Comparison of ENCODE assay signal across 11 mouse cellular contexts in the genomic region with DNA sequence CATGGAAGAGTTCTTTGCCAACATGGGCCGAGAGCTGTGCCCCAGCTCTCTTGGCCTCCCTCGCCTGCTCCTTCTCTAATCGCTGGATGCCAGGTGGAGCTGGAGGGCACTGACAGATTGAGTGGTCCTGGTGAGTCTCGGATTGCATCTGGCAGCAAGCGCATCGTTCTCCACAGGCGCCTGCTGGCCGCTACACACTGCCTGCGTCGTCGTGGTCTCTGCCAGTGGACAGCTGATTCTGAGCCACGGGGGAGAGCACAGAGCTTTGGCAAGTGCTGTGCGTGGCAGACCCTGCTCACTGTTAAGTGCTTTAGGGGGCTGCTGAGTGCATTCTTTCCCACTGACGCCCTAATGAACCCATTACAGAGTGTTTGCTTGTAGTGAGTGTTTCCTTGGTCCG. TPM values are rescaled to one million over a fixed set of nuclear protein-coding genes. Genes with fewer than 3 reads are reported as not detected.
DNase-seq lines count a peak whose midpoint lies in the region; ATAC-seq and TF ChIP-seq lines count a peak whose summit lies in the region.
"Had no signal": no experiment of that assay in that cellular context is flagged by ENCODE, and none has a peak within 500 bp of the region (broad histone marks: within the 10 kb centered on the region; RNA-seq: fewer than 3 reads in every experiment).

No protein-coding gene starts in this region.

- H3K4me3 ChIP-seq in layer of hippocampus, adult 2 months = peak overlapping the region; percentile 22
- H3K4me3 ChIP-seq in forebrain, postnatal 0 days (ENCODE audit: low read depth, low read length) = no peak overlapping the region
- H3K4me3 ChIP-seq in midbrain, postnatal 0 days (ENCODE audit: low read depth, low read length) = no peak overlapping the region
- H3K4me3 ChIP-seq: left cerebral cortex, adult 2 months; neural tube, embryonic 12.5 days had no signal

- no peak overlapping the region for H3K9ac ChIP-seq in forebrain, postnatal 0 days
- H3K9ac ChIP-seq in midbrain, postnatal 0 days (replicated peaks; ENCODE audit: low read length, poor library complexity, severe bottlenecking) = no peak overlapping the region
- H3K9ac ChIP-seq: neural tube, embryonic 12.5 days had no signal

- no peak for DNase-seq in layer of hippocampus, adult 2 months (ENCODE audit: low spot score in 2 of 2)
- no peak for DNase-seq in layer of hippocampus, adult 9-10 months (ENCODE audit: low spot score)
- DNase-seq in cerebellum, adult 9-10 months = peak; percentile 82
- peak; percentile 57 for DNase-seq in forebrain, postnatal 0 days
- DNase-seq in midbrain, postnatal 0 days (ENCODE audit: low spot score) = peak; percentile 90
- DNase-seq in frontal cortex, postnatal 14 days (ENCODE audit: low spot score in 2 of 2) = no peak
- DNase-seq in spleen, postnatal 4 days (ENCODE audit: low spot score in 2 of 2) = no peak
- DNase-seq in kidney, adult 8-10 months = no peak

- H3K9me3 ChIP-seq in forebrain, postnatal 0 days (ENCODE audit: low read length) = no peaks in the 10 kb centered on the region
- H3K9me3 ChIP-seq in midbrain, postnatal 0 days (ENCODE audit: low read length) = no peaks in the 10 kb centered on the region
- H3K9me3 ChIP-seq: neural tube, embryonic 12.5 days had no signal

- H3K4me2 ChIP-seq in forebrain, postnatal 0 days (ENCODE audit: low read depth) = no peak overlapping the region
- no peak overlapping the region for H3K4me2 ChIP-seq in midbrain, postnatal 0 days (ENCODE audit: low read depth, low read length, poor library complexity, severe bottlenecking)
- H3K4me2 ChIP-seq: neural tube, embryonic 12.5 days had no signal

- ATAC-seq in forebrain, postnatal 0 days = peak; percentile 90
- ATAC-seq in midbrain, postnatal 0 days (ENCODE audit: low FRiP score) = peak; percentile 41; the same call in 1 of the 2 replicates
- ATAC-seq: lung, postnatal 0 days had no signal

- H3K36me3 ChIP-seq in forebrain, postnatal 0 days (ENCODE audit: insufficient read depth) = no peaks in the 10 kb centered on the region
- no peaks in the 10 kb centered on the region for H3K36me3 ChIP-seq in midbrain, postnatal 0 days (ENCODE audit: insufficient read depth, low read length)
- H3K36me3 ChIP-seq: neural tube, embryonic 12.5 days had no signal

- no peak for TF ChIP-seq CTCF in layer of hippocampus, adult 2 months (conservative IDR thresholded peaks at IDR 0.05)
- no peak for TF ChIP-seq CTCF in forebrain, postnatal 0 days (IDR thresholded peaks at IDR 0.05; ENCODE audit: low read depth)
- no peak for TF ChIP-seq CTCF in midbrain, postnatal 0 days (IDR thresholded peaks at IDR 0.05)

- H3K4me1 ChIP-seq in forebrain, postnatal 0 days (ENCODE audit: insufficient read depth) = no peaks in the 10 kb centered on the region; the same call in 1 of the 2 replicates
- no peaks in the 10 kb centered on the region for H3K4me1 ChIP-seq in midbrain, postnatal 0 days (ENCODE audit: insufficient read depth, low read length)
- H3K4me1 ChIP-seq: neural tube, embryonic 12.5 days had no signal

- peak overlapping the region; percentile 48; the same call in 1 of the 2 replicates for H3K27ac ChIP-seq in layer of hippocampus, adult 2 months
- H3K27ac ChIP-seq in forebrain, postnatal 0 days (ENCODE audit: low read depth, low read length) = no peak overlapping the region
- H3K27ac ChIP-seq in midbrain, postnatal 0 days (ENCODE audit: low read depth, low read length) = no peak overlapping the region
- H3K27ac ChIP-seq: left cerebral cortex, adult 2 months; neural tube, embryonic 12.5 days had no signal

- no peaks in the 10 kb centered on the region for H3K27me3 ChIP-seq in forebrain, postnatal 0 days (ENCODE audit: insufficient read depth, low read length)
- no peaks in the 10 kb centered on the region for H3K27me3 ChIP-seq in midbrain, postnatal 0 days (ENCODE audit: insufficient read depth, low read length)
- H3K27me3 ChIP-seq: neural tube, embryonic 12.5 days had no signal

- 46% methylated on average over 15 of the region's 15 CpGs for WGBS in forebrain, postnatal 0 days
- 73% methylated on average over 15 of the region's 15 CpGs for WGBS in midbrain, postnatal 0 days

RNA-seq across cellular contexts. Expression of a gene that starts 17.9 kb away (rescaled TPM):
- total RNA-seq in layer of hippocampus, adult 2 months (2021) = 10 to 100 TPM; 61.3 to 67.7 TPM
- 61.7 and 61.8 TPM in 2 replicates for total RNA-seq in forebrain, postnatal 0 days (2014; rRNA removed)
- polyA plus RNA-seq in forebrain, postnatal 0 days (2015; fragmentation: Nextera tagmentation; extraction: Ambion mirVana) = 33.9 and 39.9 TPM in 2 replicates
- total RNA-seq in midbrain, postnatal 0 days (2014; rRNA removed) = 46.0 and 49.6 TPM in 2 replicates
- polyA plus RNA-seq in midbrain, postnatal 0 days (2015; fragmentation: Nextera tagmentation; extraction: Ambion mirVana) = 21.5 and 23.1 TPM in 2 replicates

Comparison
In these comparisons a context has a peak if more than half of its experiments do, and no peak if none do; other contexts are left out.
1. DNase-seq: peak in cerebellum, adult 9-10 months (single experiment), forebrain, postnatal 0 days (single experiment) and midbrain, postnatal 0 days (single experiment); none in layer of hippocampus, adult 2 months (0 of 2), layer of hippocampus, adult 9-10 months (single experiment), frontal cortex, postnatal 14 days (0 of 2), spleen, postnatal 4 days (0 of 2) and kidney, adult 8-10 months (0 of 2).